Mouse (Mus musculus): ENCODE measurements around the gene Snx30.

GRCm38 (mm10) chr4:59884136-59884696 lies 78.6 kb downstream of the Snx30 start:
- TF ChIP-seq CTCF (IDR thresholded peaks at IDR 0.05; ENCODE audit: extremely low read depth, insufficient read depth, low read length) (no peak), POLR2A (IDR thresholded peaks at IDR 0.05; ENCODE audit: extremely low read depth, insufficient read depth, low read length) (no peak)

Data from cortical plate, adult 2 months (tissue).